Mouse (Mus musculus) lung, postnatal 10 days (tissue): ENCODE data around the gene Birc6.

Experiments
- DNase-seq: peaks from one replicate; pipeline ENCODE4 v3.0.0; 2021

Birc6 gene

GRCm38 (mm10) chr17:74527729-74528607 is at the start of gene Birc6:
Birc6 (plus strand) TSS chr17:74528295.
- peak; percentile 100 for DNase-seq

GRCm38 (mm10) chr17:74480361-74481069 is 47.6 kb upstream of the Birc6 start:
- DNase-seq = no peak

- peak; percentile 98 for DNase-seq
Observed at GRCm38 (mm10) chr17:74489024-74489900, 38.8 kb upstream of the Birc6 start, which contains the start of gene Yipf4. Yipf4 (plus strand) TSS chr17:74489493.

- DNase-seq = no peak
Observed at GRCm38 (mm10) chr17:74489901-74490220, 38.2 kb upstream of the Birc6 start.

GRCm38 (mm10) chr17:74491565-74491964 is 36.5 kb upstream of the Birc6 start:
- no peak for DNase-seq

GRCm38 (mm10) chr17:74500204-74500603 is 27.9 kb upstream of the Birc6 start:
- DNase-seq = no peak

- no peak for DNase-seq
Observed at GRCm38 (mm10) chr17:74501085-74501484, 27.0 kb upstream of the Birc6 start.

GRCm38 (mm10) chr17:74507934-74508333 is 20.2 kb upstream of the Birc6 start:
- no peak for DNase-seq

- DNase-seq = no peak
Observed at GRCm38 (mm10) chr17:74508600-74508999, 19.5 kb upstream of the Birc6 start.

GRCm38 (mm10) chr17:74512308-74512707 is 15.8 kb upstream of the Birc6 start:
- no peak for DNase-seq

GRCm38 (mm10) chr17:74522797-74523723 is 5.0 kb upstream of the Birc6 start:
- no peak for DNase-seq

GRCm38 (mm10) chr17:74526117-74526516 is 2.0 kb upstream of the Birc6 start:
- no peak for DNase-seq

- no peak for DNase-seq
Observed at GRCm38 (mm10) chr17:74526806-74527653, 1.1 kb upstream of the Birc6 start.

- peak; percentile 46 for DNase-seq
Observed at GRCm38 (mm10) chr17:74528648-74529532, 795 bp downstream of the Birc6 start.

- DNase-seq = no peak
Observed at GRCm38 (mm10) chr17:74529533-74529824, 1.4 kb downstream of the Birc6 start.

- DNase-seq = no peak
Observed at GRCm38 (mm10) chr17:74534971-74535370, 6.9 kb downstream of the Birc6 start.

- no peak for DNase-seq
Observed at GRCm38 (mm10) chr17:74537526-74537925, 9.4 kb downstream of the Birc6 start.

- DNase-seq = no peak
Observed at GRCm38 (mm10) chr17:74543615-74544014, 15.5 kb downstream of the Birc6 start.

GRCm38 (mm10) chr17:74554118-74554517 is 26.0 kb downstream of the Birc6 start:
- DNase-seq = no peak

- DNase-seq = no peak
Observed at GRCm38 (mm10) chr17:74559891-74560290, 31.8 kb downstream of the Birc6 start.
